In the genomic region with DNA sequence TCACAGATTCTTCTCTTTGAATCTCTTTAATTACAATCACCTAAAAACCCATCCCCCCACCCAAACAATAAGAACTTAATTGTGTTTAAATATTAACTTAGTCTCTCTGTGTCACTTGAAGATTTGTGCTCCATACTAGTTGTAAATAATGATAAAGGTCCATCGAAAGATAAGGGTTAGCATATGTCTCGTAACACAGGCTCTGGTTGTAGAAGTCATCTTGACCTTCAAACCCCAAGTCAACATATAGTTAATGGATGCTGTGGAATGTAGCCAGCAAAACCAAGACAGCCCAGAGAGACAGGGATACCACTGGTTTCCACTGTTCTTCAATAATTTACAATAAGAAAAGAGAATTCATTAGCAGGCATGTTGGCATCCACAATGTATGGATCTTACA, we compare ENCODE assay signal across 25 mouse cellular contexts.
"Had no signal": no experiment of that assay in that cellular context is flagged by ENCODE, and none has a peak within 500 bp of the region (broad histone marks: within the 10 kb centered on the region; RNA-seq: fewer than 3 reads in every experiment).

No protein-coding gene starts in this region.

- H3K27ac ChIP-seq: gastrocnemius, adult 2 months; heart, adult 2 months; hindbrain, embryonic 10.5 days; hindbrain, embryonic 12.5 days; hindbrain, embryonic 14.5 days; kidney, embryonic 15.5 days; kidney, postnatal 0 days; limb, embryonic 13.5 days; limb, embryonic 15.5 days; liver, embryonic 12.5 days; liver, embryonic 14.5 days had no signal

- H3K9ac ChIP-seq: hindbrain, embryonic 12.5 days; hindbrain, embryonic 14.5 days; kidney, embryonic 15.5 days; limb, embryonic 13.5 days; limb, embryonic 15.5 days; liver, embryonic 12.5 days; liver, embryonic 14.5 days had no signal

- H3K4me2 ChIP-seq: heart, embryonic 11.5 days; hindbrain, embryonic 12.5 days; hindbrain, embryonic 14.5 days; kidney, embryonic 15.5 days; limb, embryonic 13.5 days; limb, embryonic 15.5 days; liver, embryonic 12.5 days had no signal

- H3K9me3 ChIP-seq: hindbrain, embryonic 10.5 days; hindbrain, embryonic 12.5 days; kidney, embryonic 15.5 days; limb, embryonic 13.5 days; limb, embryonic 15.5 days; liver, embryonic 12.5 days had no signal

- H3K4me1 ChIP-seq: hindbrain, embryonic 10.5 days; hindbrain, embryonic 12.5 days; kidney, embryonic 15.5 days; limb, embryonic 13.5 days; limb, embryonic 15.5 days had no signal

- ATAC-seq: forebrain, embryonic 16.5 days; hindbrain, embryonic 16.5 days; inflammation-experienced regulatory T-cells, adult 6 months; liver, embryonic 12.5 days had no signal

- DNase-seq: gastrocnemius, adult 2 months; gastrocnemius, postnatal 10 days; gastrocnemius, postnatal 25 days; heart, adult 2 months; heart, postnatal 10 days; heart, postnatal 4 days; kidney, adult 11 months; kidney, adult 2 months; kidney, adult 9 months; kidney, postnatal 14 days; layer of hippocampus, postnatal 36 days; left cerebral cortex, postnatal 4 days had no signal

- H3K4me3 ChIP-seq: gastrocnemius, adult 2 months; heart, adult 2 months; hindbrain, embryonic 10.5 days; hindbrain, embryonic 12.5 days; kidney, embryonic 15.5 days; limb, embryonic 13.5 days; limb, embryonic 15.5 days; liver, embryonic 12.5 days had no signal

- H3K27me3 ChIP-seq: hindbrain, embryonic 12.5 days; kidney, embryonic 15.5 days; limb, embryonic 13.5 days; limb, embryonic 15.5 days; liver, embryonic 12.5 days had no signal
